Mouse (Mus musculus): ENCODE measurements around the gene Catip.

Gene Catip

GRCm38 (mm10) chr1:74343161-74343560 is 18.7 kb upstream of the Catip start:
- DNase-seq (ENCODE audit: low spot score) = no peak

GRCm38 (mm10) chr1:74344163-74344916 is 17.6 kb upstream of the Catip start:
- no peak for DNase-seq (ENCODE audit: low spot score)

GRCm38 (mm10) chr1:74351185-74351769 is 10.6 kb upstream of the Catip start:
- DNase-seq (ENCODE audit: low spot score) = no peak

GRCm38 (mm10) chr1:74352532-74353096 is 9.3 kb upstream of the Catip start:
- no peak for DNase-seq (ENCODE audit: low spot score)

- no peak for DNase-seq (ENCODE audit: low spot score)
Observed at GRCm38 (mm10) chr1:74353453-74354229, 8.3 kb upstream of the Catip start.

GRCm38 (mm10) chr1:74357531-74357930 is 4.4 kb upstream of the Catip start:
- DNase-seq (ENCODE audit: low spot score) = no peak

GRCm38 (mm10) chr1:74359952-74360517 is 1.9 kb upstream of the Catip start:
- no peak for DNase-seq (ENCODE audit: low spot score)

- DNase-seq (ENCODE audit: low spot score) = no peak
Observed at GRCm38 (mm10) chr1:74362325-74363229, 669 bp downstream of the Catip start.

- no peak for DNase-seq (ENCODE audit: low spot score)
Observed at GRCm38 (mm10) chr1:74363437-74363836, 1.5 kb downstream of the Catip start.

- DNase-seq (ENCODE audit: low spot score) = no peak
Observed at GRCm38 (mm10) chr1:74364270-74364669, 2.4 kb downstream of the Catip start.

GRCm38 (mm10) chr1:74367886-74368645 is 6.2 kb downstream of the Catip start:
- DNase-seq (ENCODE audit: low spot score) = peak; percentile 68

GRCm38 (mm10) chr1:74370040-74370439 is 8.1 kb downstream of the Catip start:
- DNase-seq (ENCODE audit: low spot score) = no peak

GRCm38 (mm10) chr1:74373372-74373771 is 11.5 kb downstream of the Catip start:
- DNase-seq (ENCODE audit: low spot score) = no peak

GRCm38 (mm10) chr1:74374980-74375379 is 13.1 kb downstream of the Catip start, which contains the start of gene Slc11a1:
Gene Slc11a1, plus strand, starts transcription at chr1:74375195.
- no peak for DNase-seq (ENCODE audit: low spot score)

GRCm38 (mm10) chr1:74375561-74375960 is 13.7 kb downstream of the Catip start:
- no peak for DNase-seq (ENCODE audit: low spot score)

GRCm38 (mm10) chr1:74376396-74376795 is 14.5 kb downstream of the Catip start:
- DNase-seq (ENCODE audit: low spot score) = no peak

GRCm38 (mm10) chr1:74379058-74379504 is 17.2 kb downstream of the Catip start:
- DNase-seq (ENCODE audit: low spot score) = no peak

GRCm38 (mm10) chr1:74380484-74380883 is 18.6 kb downstream of the Catip start:
- no peak for DNase-seq (ENCODE audit: low spot score)

GRCm38 (mm10) chr1:74381588-74382021 is 19.7 kb downstream of the Catip start:
- DNase-seq (ENCODE audit: low spot score) = no peak

GRCm38 (mm10) chr1:74383385-74383784 is 21.5 kb downstream of the Catip start:
- DNase-seq (ENCODE audit: low spot score) = no peak

All from ovary, postnatal 36 days (tissue).